Mouse (Mus musculus): ENCODE measurements at regions not wholly inside any gene's neighbourhood (a gene's known extent, or its start where the extent isn't known, plus 50 kb on each side); places are given as distances from the start of the nearest gene placed in this dataset.

DNA sequence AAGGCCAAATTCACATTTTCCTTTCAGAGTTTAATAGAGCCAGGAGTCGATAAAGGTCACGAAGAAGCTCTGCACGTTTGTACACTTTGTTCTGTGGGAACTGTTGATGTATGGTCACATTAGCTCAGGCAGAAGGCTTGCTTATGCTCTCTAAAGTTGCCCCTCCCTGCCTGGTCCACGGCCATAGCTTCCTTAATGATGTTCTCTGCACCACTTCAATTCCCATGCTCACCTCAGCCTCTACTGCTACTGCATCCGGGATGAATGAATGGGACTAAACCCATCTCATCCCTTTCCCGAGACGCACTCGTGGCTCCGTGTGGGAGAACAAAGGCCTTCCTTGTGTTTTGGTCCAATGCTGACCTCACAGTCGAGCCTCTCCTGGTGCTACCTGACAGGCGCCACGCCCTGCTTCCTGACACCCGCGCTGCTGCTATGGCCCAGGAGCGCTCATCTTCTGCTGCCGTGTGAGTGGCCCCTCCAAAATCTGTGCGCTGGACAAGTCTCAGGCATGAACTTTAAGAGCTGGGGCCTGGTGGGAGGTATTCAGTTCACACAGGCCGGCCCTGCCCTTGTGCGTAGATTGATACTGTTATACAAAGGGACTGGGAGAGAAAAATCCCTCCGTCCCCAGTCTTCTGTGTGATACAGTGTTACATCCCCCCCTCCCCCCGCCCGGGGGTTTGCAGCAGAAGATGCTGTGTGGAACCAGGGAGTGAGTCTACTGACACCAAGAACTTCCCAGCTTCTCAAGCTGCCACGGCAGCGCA lies 386.3 kb upstream of the Trpc7 start:
- Histone ChIP-seq H3K27me3 (replicated peaks) (peaks cover 11% of the 10 kb centered on the region; the same call in 1 of the 2 replicates), H3K9me3 (no peaks in the 10 kb centered on the region), H3K9ac (no peak overlapping the region), H3K36me3 (no peaks in the 10 kb centered on the region), H3K4me1 (no peaks in the 10 kb centered on the region; the same call in 1 of the 2 replicates), H3K4me2 (no peak overlapping the region), H3K4me3 (no peak overlapping the region), H3K27ac (replicated peaks) (no peak overlapping the region)
- WGBS, result 36% methylated on average over 24 of the region's 24 CpGs
- ATAC-seq (ENCODE audit: extremely low read depth, insufficient number of reproducible peaks, low FRiP score, low TSS enrichment), result no peak

DNA sequence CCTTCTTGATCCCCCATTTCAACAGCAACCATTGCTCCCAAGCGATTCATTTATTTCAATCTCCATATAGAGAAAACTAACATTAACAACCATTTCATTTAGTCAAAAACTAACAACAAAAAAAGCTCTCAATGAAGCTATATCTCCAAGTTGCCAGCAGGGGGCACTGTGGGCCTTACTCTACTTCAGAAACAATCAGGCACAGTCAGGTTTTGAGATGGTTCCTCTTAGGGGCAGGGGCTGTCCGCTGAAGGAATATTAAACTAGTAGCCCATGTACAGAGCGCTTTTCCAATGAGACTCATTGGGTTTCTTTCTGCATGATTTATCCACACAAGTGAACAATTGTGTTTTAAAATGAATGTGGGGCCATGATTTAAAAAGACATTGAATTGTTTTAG lies 385.7 kb upstream of the Trpc7 start:
- Histone ChIP-seq H3K27ac (replicated peaks) (no peak overlapping the region), H3K4me3 (no peak overlapping the region), H3K4me1 (no peaks in the 10 kb centered on the region; the same call in 1 of the 2 replicates), H3K4me2 (no peak overlapping the region), H3K36me3 (no peaks in the 10 kb centered on the region), H3K27me3 (replicated peaks) (peaks cover 11% of the 10 kb centered on the region; the same call in 1 of the 2 replicates), H3K9me3 (no peaks in the 10 kb centered on the region), H3K9ac (no peak overlapping the region)
- ATAC-seq (ENCODE audit: extremely low read depth, insufficient number of reproducible peaks, low FRiP score, low TSS enrichment), result no peak
- 16% methylated on average over 3 of the region's 3 CpGs for WGBS

DNA sequence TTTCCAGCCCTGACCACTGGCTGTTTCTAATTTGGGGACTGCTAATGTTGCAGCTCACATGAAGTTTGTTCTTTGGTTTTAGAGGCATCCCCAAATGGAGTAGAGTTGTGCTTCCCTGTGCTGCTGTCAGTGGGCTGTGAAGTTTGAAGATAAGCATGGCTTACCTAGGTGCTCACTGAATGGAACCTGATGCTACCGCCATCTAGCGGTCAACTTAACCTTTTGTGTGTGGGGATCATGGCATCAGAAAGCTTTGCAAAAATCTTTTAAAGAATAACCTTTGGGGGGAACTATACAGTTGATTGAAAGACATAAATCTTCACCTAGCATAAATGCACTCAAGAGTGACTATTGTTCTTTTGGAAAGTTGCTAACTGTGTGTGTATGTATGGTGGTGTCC lies 382.8 kb upstream of the Trpc7 start:
- 9% methylated on average over 2 of the region's 2 CpGs for WGBS
- Histone ChIP-seq H3K4me3 (no peak overlapping the region), H3K9ac (no peak overlapping the region)

DNA sequence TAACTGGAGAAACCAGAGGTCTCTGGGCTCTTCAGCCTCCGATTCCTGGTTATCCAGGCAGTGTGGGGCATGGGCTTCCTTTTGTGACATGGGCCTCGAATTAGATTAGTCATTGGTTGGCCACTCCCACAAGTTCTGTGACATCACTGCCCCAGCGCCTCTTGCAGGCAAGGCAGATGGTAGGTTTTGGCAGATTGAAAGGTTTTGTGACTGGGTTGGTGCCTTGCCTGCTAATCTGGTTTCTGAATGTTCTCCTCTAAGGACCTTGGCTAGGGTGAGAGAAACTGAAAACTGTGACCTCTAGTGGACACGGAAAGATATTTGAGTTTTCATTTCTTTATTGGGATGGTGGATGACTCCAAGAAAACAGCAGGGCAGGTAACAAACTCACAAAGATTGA lies 381.3 kb upstream of the Trpc7 start:
- Histone ChIP-seq H3K9ac (no peak overlapping the region), H3K27ac (replicated peaks) (no peak overlapping the region), H3K4me2 (no peak overlapping the region), H3K36me3 (no peaks in the 10 kb centered on the region), H3K9me3 (no peaks in the 10 kb centered on the region), H3K4me1 (no peaks in the 10 kb centered on the region; the same call in 1 of the 2 replicates), H3K27me3 (replicated peaks) (peaks cover 3% of the 10 kb centered on the region; the same call in 1 of the 2 replicates), H3K4me3 (no peak overlapping the region)
- WGBS, result 47% methylated on average over 4 of the region's 4 CpGs
- ATAC-seq (ENCODE audit: extremely low read depth, insufficient number of reproducible peaks, low FRiP score, low TSS enrichment), result no peak

More for the DNA sequence above, 382.8 kb upstream of the Trpc7 start:
- Histone ChIP-seq H3K36me3 (no peaks in the 10 kb centered on the region), H3K27me3 (replicated peaks) (peaks cover 11% of the 10 kb centered on the region; the same call in 1 of the 2 replicates), H3K27ac (replicated peaks) (no peak overlapping the region), H3K9me3 (no peaks in the 10 kb centered on the region), H3K4me2 (no peak overlapping the region), H3K4me1 (no peaks in the 10 kb centered on the region; the same call in 1 of the 2 replicates)
- ATAC-seq (ENCODE audit: extremely low read depth, insufficient number of reproducible peaks, low FRiP score, low TSS enrichment), result no peak

DNA sequence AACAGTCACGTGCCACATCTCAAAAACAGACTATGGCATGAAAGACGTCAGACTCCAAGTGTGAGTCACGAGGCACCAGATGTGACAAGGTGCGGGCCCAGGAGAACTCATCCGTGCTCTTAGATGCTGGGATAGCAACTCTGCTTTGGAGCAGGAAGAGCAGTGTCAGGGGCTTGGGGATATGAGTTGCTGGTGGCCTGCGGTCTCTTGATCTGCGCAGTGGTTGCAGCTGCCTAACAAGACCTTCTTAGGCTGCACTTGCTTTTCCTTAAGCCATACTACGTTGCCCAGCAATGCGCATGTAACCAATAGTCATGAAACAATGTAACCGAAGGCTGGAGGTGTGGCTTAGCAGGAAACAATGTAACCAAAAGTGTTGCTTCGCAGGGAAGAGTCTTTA lies 380.1 kb upstream of the Trpc7 start:
- Histone ChIP-seq H3K4me2 (no peak overlapping the region), H3K36me3 (no peaks in the 10 kb centered on the region), H3K9ac (no peak overlapping the region), H3K27ac (replicated peaks) (no peak overlapping the region), H3K27me3 (replicated peaks) (no peaks in the 10 kb centered on the region), H3K9me3 (no peaks in the 10 kb centered on the region), H3K4me1 (no peaks in the 10 kb centered on the region), H3K4me3 (no peak overlapping the region)
- WGBS, result 78% methylated on average over 11 of the region's 11 CpGs
- ATAC-seq (ENCODE audit: extremely low read depth, insufficient number of reproducible peaks, low FRiP score, low TSS enrichment), result no peak

DNA sequence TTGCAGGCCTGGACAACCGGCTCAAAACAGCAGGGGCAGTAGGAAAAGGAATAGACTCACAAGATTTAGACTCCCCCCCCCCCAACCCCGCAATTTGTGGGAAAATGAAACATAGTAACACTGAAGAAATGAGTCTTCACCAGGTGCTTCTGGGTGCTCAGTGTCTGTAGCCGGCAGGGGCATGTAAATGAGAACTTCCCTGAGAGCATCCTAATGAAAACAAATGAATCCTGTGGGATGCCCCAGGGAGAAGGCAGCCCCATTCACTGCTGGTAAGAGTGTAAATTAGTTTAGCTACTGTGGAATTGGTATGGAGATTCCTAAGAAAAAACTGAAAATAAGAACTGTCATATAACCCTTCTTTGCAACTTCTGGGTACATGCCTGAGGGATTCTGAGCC lies 377.8 kb upstream of the Trpc7 start:
- no peak overlapping the region for H3K27ac ChIP-seq (replicated peaks)
- no peaks in the 10 kb centered on the region for H3K9me3 ChIP-seq
- H3K36me3 ChIP-seq, result no peaks in the 10 kb centered on the region
- H3K4me2 ChIP-seq, result no peak overlapping the region
- ATAC-seq (ENCODE audit: extremely low read depth, insufficient number of reproducible peaks, low FRiP score, low TSS enrichment), result no peak
- WGBS, result 31% methylated on average over 3 of the region's 3 CpGs
- H3K4me3 ChIP-seq, result no peak overlapping the region
- H3K4me1 ChIP-seq, result no peaks in the 10 kb centered on the region
- no peak overlapping the region for H3K9ac ChIP-seq
- H3K27me3 ChIP-seq (replicated peaks), result no peaks in the 10 kb centered on the region

DNA sequence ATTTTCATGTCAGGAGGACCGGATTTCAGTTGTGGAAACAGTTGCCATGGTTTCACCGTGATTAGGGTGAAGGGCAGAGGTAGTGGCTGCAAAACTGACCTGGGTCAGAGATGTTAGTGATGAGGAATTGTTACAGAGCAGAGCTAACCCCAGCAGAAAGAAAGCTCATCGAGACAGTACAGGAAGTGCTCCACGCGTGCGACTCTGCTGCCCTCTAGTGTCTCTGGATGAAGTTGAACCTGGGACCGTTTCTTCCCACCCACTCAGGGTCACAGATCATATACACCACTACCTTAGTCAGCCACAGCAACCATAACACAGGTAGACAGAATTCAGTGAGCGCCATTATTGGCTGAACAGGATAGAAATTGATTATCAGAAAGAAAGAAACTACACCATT lies 373.8 kb upstream of the Trpc7 start:
- Histone ChIP-seq H3K27me3 (replicated peaks) (no peaks in the 10 kb centered on the region), H3K4me1 (no peaks in the 10 kb centered on the region), H3K4me3 (no peak overlapping the region), H3K9ac (no peak overlapping the region), H3K27ac (replicated peaks) (no peak overlapping the region), H3K4me2 (no peak overlapping the region), H3K36me3 (no peaks in the 10 kb centered on the region), H3K9me3 (no peaks in the 10 kb centered on the region)
- WGBS, result 8% methylated on average over 8 of the region's 8 CpGs
- ATAC-seq (ENCODE audit: extremely low read depth, insufficient number of reproducible peaks, low FRiP score, low TSS enrichment), result no peak

DNA sequence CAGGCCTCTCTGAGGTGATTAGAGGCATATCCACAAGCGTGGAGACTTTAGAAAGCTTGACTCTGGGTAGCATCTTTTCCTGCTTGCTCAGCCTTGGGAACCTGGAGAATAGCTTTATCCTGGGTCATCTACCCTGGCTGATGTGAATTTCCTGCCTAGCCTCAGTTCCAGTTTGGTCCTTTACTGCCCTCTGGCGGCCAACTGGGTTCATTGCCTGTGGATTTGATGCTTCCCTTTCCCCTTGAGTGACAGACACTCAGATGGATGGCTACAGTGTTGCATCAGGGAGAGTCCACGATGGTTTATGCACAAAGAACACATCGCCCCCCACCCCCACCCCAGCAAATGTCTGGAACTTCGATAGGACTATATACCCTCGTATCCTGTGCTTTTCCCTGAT lies 364.1 kb upstream of the Trpc7 start:
- ATAC-seq (ENCODE audit: extremely low read depth, insufficient number of reproducible peaks, low FRiP score, low TSS enrichment), result no peak
- H3K4me1 ChIP-seq, result 0 out of 2 replicates have a peak, but pooled peaks cover 3% of the 10 kb centered on the region
- no peak overlapping the region for H3K9ac ChIP-seq
- H3K9me3 ChIP-seq, result no peaks in the 10 kb centered on the region
- no peaks in the 10 kb centered on the region for H3K36me3 ChIP-seq
- no peaks in the 10 kb centered on the region for H3K27me3 ChIP-seq (replicated peaks)
- 6% methylated on average over 6 of the region's 6 CpGs for WGBS
- H3K27ac ChIP-seq (replicated peaks), result no peak overlapping the region
- no peak overlapping the region for H3K4me2 ChIP-seq
- no peak overlapping the region for H3K4me3 ChIP-seq

DNA sequence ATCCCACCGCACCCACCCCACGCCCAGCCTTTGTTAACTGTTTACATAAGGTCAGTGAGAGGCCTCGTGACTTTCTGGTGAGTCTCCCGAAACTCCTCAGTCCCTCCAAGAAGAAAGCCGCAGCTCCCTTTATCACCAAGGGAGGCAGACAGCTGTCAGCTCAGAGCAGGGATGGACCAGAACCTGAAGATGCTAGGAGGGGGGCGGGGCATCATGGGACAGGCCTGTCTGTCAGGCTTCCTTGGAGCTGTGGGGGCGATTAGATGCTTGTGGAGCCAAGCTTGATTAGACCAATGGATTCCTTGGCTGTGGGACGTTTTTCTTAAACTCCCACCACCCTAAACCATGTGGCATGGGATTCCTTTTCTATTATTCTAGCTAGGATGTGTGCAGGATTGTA lies 363.7 kb upstream of the Trpc7 start:
- Histone ChIP-seq H3K27me3 (replicated peaks) (no peaks in the 10 kb centered on the region), H3K4me2 (no peak overlapping the region), H3K4me3 (no peak overlapping the region), H3K9ac (no peak overlapping the region), H3K4me1 (0 out of 2 replicates have a peak, but pooled peaks cover 3% of the 10 kb centered on the region), H3K27ac (replicated peaks) (no peak overlapping the region), H3K36me3 (no peaks in the 10 kb centered on the region), H3K9me3 (no peaks in the 10 kb centered on the region)
- 60% methylated on average over 8 of the region's 8 CpGs for WGBS
- no peak for ATAC-seq (ENCODE audit: extremely low read depth, insufficient number of reproducible peaks, low FRiP score, low TSS enrichment)

DNA sequence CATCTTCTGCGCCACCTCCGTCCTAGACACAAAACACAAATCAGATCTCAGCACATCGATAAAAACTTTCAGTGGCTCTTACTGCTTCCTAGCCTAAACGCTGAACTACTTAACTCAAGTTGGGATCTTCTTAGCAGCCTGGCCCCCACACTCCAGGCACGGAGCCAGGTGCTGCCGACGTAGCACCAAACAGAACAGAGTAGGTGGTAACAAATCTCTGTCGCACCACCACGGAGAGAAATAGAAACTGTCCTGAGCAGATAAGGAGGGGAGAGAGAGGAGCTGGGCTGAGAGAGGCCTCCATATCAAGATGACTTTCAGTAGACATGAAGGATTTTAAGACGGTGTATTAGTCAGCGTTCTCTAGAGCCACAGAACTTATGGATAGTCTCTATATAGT lies 360.1 kb upstream of the Trpc7 start:
- H3K4me1 ChIP-seq, result 0 out of 2 replicates have a peak, but pooled peaks cover 3% of the 10 kb centered on the region
- H3K9me3 ChIP-seq, result no peaks in the 10 kb centered on the region; the same call in 1 of the 2 replicates
- H3K4me3 ChIP-seq, result no peak overlapping the region
- H3K27me3 ChIP-seq (replicated peaks), result no peaks in the 10 kb centered on the region
- no peak for ATAC-seq (ENCODE audit: extremely low read depth, insufficient number of reproducible peaks, low FRiP score, low TSS enrichment)
- no peak overlapping the region for H3K4me2 ChIP-seq
- no peak overlapping the region for H3K27ac ChIP-seq (replicated peaks)
- 53% methylated on average over 11 of the region's 11 CpGs for WGBS
- H3K9ac ChIP-seq, result no peak overlapping the region
- no peaks in the 10 kb centered on the region for H3K36me3 ChIP-seq

DNA sequence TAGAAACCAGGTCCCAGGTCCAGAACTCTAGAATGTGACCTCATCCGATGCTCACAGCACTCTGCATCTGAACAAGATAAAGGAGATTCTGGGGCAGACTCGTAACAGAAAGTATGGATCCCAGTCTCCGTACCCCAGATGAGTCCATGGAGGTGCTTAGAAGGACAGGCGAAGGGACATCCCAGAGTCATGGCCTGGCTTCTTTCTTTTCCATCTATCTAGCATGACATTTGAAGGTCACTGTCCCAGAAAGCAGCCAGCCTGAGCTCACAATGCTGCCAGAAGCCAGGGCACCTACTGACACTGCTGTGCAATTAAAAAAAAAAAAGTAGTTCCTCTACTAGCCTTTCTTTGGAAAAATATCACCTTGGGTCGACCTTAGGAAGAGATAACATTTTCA lies 354.1 kb upstream of the Trpc7 start:
- Histone ChIP-seq H3K27ac (replicated peaks) (no peak overlapping the region), H3K4me2 (no peak overlapping the region), H3K4me1 (no peaks in the 10 kb centered on the region), H3K9ac (no peak overlapping the region), H3K36me3 (no peaks in the 10 kb centered on the region), H3K9me3 (no peaks in the 10 kb centered on the region; the same call in 1 of the 2 replicates), H3K4me3 (no peak overlapping the region), H3K27me3 (replicated peaks) (no peaks in the 10 kb centered on the region; the same call in 1 of the 2 replicates)
- no peak for ATAC-seq (ENCODE audit: extremely low read depth, insufficient number of reproducible peaks, low FRiP score, low TSS enrichment)
- WGBS, result 61% methylated on average over 5 of the region's 5 CpGs

DNA sequence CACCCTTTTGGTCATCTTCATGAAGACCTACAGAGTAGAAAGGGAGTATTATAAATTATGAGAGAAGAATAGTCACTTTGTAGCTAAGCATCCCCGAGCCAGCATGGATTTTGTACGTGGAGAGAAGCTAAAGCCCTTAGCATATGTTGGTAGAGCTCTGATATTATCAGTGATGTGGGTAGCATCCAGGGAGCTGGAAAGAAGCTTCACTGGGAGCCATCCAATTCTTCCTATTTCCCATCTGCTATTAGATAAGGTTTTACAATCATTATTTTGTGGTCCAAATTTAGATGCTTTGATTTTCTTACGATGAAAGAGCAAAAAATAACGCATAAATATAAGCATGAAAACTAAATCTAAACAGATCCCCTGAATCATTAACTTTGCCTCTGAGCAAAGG lies 353.6 kb upstream of the Trpc7 start:
- H3K4me3 ChIP-seq, result no peak overlapping the region

More for the DNA sequence above, 353.6 kb upstream of the Trpc7 start:
- 78% methylated on average over 4 of the region's 4 CpGs for WGBS
- ATAC-seq (ENCODE audit: extremely low read depth, insufficient number of reproducible peaks, low FRiP score, low TSS enrichment), result no peak
- no peak overlapping the region for H3K27ac ChIP-seq (replicated peaks)
- H3K4me1 ChIP-seq, result no peaks in the 10 kb centered on the region
- no peaks in the 10 kb centered on the region for H3K36me3 ChIP-seq
- H3K9ac ChIP-seq, result no peak overlapping the region
- H3K4me2 ChIP-seq, result no peak overlapping the region
- H3K9me3 ChIP-seq, result no peaks in the 10 kb centered on the region; the same call in 1 of the 2 replicates
- no peaks in the 10 kb centered on the region; the same call in 1 of the 2 replicates for H3K27me3 ChIP-seq (replicated peaks)
